Mouse (Mus musculus) G1E-ER4 (cell line): ENCODE results near the gene Tssc4. TPM values are rescaled to one million over a fixed set of nuclear protein-coding genes. Genes with fewer than 3 reads are reported as not detected.

Experiments
- GATA1 ChIP-seq: IDR thresholded peaks from one replicate; pipeline ENCODE4 v1.8.0; 2012; ENCODE audit warnings: low read length, inconsistent platforms
- polyA plus RNA-seq: library from polyadenylated mRNA; stranded (reverse); fragments of >175 nt; gene quantifications from 2 replicates; pipeline ENCODE4 v1.2.3, GENCODE M21; 2012

Tssc4 gene
- polyA plus RNA-seq, 1 experiment = 294 TPM

DNA sequence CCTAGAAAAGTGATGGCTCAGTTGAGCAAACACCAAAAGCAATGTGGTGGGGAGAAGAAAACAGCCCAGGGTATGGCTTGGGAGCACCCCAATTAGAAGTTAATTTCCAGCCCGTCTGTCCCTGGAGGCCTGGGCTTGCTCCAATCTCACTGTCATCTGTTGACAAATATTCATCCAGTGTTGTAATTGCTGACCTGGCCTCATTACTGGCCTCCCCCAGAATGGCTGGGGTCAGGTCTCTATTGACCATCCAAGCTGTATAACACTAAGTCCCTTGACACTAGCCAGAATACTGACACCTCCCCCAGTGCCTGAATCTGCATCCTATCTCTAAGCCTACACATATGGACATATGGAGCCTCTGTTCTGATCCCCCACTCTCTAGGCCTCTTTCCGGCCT is 8.3 kb downstream of the Tssc4 start:
- no peak for TF ChIP-seq GATA1

- no peak for TF ChIP-seq GATA1
Measured at GRCm38 (mm10) chr7:143082024-143082423, 13.0 kb downstream of the Tssc4 start.

GRCm38 (mm10) chr7:143083708-143084107 is 14.7 kb downstream of the Tssc4 start:
- no peak for TF ChIP-seq GATA1

- no peak for TF ChIP-seq GATA1
Measured at GRCm38 (mm10) chr7:143086366-143086765, 17.3 kb downstream of the Tssc4 start.

- no peak for TF ChIP-seq GATA1
Measured at GRCm38 (mm10) chr7:143087070-143087579, 18.1 kb downstream of the Tssc4 start.

- no peak for TF ChIP-seq GATA1
Measured at GRCm38 (mm10) chr7:143093847-143094246, 24.8 kb downstream of the Tssc4 start.

DNA sequence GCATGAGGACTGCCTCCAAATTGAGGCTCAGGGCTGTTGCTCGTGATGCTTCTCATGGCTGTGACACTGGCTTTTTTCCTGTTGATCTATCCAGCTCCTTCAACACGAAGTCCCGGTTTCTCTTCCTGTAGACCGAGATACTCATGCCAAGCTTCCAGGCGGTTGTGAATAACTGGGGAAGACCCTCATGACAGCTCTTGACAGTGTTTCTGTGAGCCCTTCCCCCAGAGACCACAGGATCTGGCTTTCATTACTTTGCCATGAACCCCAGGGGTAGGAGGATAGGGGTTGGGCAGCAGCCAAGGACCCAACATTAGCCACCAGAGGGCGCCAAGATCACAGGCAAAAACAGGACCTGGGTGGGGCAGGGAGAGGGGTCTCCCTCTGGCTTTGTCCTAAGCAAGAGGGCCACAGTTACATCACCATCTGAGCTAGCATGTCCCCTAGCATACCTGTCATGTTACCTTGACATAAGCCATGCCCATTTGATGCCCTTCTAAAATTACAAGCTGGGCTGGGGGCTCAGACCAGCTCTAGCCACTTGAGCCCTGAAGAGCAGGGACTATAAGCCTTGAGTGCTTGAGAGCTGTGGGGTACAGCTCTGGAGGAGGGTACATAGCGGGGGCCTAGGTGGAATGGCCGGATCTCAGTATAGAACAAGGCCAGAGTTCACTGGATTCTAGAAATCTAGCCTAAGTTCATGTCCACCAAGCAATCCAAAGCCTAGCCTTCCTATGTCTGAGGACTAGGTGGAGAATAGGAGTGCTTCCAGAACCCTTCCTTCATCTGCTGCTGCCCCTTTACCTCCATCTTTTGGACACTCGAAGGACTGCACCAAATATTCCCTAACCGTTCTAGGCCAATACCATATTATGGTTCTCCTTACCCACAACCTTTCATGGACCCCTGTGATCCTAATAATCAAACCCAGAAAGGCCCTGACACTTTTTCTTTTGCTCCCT is 25.8 kb downstream of the Tssc4 start, which contains the start of gene Trpm5:
TSS of gene Trpm5 (minus strand) at position 51 of the 962 bp plus-strand sequence.
- TF ChIP-seq GATA1 = no peak

GRCm38 (mm10) chr7:143095554-143095907 is 26.5 kb downstream of the Tssc4 start:
- no peak for TF ChIP-seq GATA1

DNA sequence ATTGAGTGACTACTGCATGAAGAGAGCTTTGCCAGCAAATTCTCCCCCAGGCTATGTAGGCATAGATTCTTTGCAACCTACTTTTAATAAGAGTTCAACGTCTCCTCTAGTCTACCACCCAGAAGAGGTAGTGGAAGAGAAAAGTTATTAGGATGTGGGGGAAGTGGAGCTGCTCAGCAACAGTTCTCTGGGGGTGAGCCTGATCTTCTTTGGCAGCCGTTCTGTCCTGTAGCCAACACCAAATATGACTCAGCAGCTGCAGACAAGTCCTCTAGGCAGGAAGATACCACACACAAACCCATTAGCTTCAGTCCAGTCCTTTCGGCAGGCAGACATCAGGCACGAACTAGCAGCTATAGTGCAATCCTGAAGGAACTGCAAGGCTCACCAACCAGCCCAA is 31.7 kb downstream of the Tssc4 start:
- TF ChIP-seq GATA1 = no peak

GRCm38 (mm10) chr7:143105258-143105897 is 36.3 kb downstream of the Tssc4 start:
- TF ChIP-seq GATA1 = no peak

DNA sequence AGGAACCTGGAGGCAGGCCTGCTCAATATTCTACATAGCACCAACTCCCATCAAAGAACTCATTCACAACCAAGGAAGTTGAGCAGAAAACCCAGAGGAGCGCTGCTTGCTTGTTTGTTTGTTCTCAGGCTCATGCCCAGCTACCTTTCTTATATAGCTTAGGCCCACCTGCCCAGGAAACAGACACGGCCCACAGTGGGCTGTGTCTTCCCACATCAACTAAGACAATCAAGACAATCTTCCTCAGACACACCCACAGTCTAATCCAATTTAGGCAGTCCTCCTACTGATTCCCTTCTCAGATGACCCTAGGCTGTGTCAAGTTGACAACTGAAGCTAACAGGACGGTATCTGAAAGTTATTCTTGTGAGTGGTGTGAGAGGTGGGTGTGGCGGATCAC is 37.0 kb downstream of the Tssc4 start, which contains the start of gene Kcnq1:
TSS of gene Kcnq1 (plus strand) at position 301 of the 400 bp plus-strand sequence.
- no peak for TF ChIP-seq GATA1

- TF ChIP-seq GATA1 = no peak
Measured at GRCm38 (mm10) chr7:143106672-143107465, 37.8 kb downstream of the Tssc4 start.

DNA sequence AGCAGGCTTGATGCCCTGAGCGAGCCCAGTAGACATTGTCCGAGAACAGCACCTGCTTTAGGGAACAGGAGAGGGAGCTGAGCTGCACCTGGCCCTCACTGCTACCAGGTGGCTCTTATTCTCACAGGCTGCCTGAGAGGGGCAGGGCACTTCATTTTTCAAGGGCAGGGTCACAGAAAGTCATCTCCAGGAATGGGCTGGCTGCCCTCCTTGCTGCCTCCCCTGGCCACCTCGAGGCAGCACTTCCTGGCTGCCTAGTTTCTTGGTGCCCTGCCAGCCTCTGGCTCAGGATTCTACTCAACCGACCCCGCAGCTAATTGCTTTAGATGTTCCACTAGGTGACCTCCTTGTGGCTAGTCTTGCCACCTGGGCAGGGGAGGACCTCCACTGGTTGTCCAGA is 39.2 kb downstream of the Tssc4 start:
- no peak for TF ChIP-seq GATA1

DNA sequence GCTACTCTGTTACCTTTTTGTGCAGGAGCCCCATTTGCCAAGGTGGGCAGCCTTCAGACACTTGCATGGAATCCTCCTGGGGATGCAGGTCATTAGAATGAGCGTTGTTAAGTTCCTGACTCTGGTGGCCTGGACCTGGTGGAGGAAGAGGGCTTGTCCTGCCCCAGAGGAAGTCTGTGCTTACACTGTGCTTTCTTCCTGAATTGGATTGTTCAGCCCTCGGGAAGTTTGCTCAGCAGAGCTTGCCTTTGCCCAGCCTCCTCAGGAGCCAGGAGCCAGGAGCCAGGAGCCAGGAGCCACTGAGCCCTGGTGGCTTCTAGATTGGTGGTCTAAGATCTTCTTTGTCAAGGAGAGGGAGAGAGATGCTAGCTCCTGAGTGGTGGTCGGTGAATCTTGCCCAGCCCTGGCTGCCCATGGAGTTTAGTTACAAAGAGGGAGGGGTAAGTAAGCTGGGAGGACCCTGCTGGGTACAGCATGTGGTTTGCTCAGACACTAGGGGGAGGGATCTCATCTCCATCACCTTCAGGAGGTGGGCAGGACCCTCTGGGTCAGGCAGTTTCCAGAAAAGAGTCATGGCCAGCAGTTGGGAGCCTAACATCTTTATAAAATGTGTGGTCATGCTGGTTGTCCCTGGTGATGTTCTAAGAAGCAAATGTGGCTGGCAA is 40.1 kb downstream of the Tssc4 start:
- TF ChIP-seq GATA1 = no peak

DNA sequence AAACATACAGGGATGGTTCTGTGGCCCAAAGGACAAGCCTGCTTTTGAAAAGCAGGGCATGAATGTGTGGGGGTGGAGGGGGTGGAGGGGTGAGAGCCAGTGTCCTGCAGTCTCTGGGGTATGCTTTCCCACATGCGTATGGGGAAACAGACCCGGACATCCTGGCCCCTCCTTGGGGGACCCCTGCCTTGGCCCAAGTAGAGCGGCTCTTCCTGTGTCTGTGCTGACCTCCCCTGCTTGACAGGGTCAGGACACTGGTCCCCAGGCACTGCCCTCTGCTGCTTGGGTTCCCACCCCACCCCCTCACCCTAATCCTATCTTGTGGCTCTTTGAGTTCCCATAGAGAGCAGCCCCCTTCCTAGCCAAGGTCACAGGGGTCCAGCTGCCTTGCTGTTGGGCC is 40.6 kb downstream of the Tssc4 start:
- TF ChIP-seq GATA1 = no peak
